Mouse (Mus musculus): ENCODE measurements around the gene Lhcgr. TPM values are rescaled to one million over a fixed set of nuclear protein-coding genes. Genes with fewer than 3 reads are reported as not detected.
A peak's percentile ranks its signal among the peaks of the same experiment; 100 is the strongest.

The Lhcgr gene
- polyA plus RNA-seq, 1 experiment from 2014 or later = 4.1 TPM

DNA sequence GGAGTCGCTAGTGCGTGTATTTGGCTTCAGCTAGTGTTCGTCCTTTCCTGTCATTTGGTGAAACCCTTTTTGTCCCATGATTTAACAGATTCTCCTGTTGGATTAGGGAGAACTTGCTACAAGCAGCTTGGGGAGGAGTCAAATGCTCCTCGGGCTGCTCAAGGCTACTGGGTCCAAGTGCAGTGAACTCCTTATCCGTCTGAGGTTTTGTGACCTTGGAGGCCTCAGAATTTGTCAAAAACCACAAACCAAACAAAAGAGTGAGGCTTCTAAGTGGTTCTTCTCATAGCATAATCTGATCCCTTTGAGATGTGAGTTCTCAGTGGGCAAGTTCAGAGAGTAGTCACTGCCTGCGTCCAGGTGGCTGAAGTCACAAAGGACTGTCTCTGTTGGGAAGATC is 36.0 kb downstream of the Lhcgr start:
- Histone ChIP-seq H3K36me3 (replicated peaks; ENCODE audit: control insufficient read depth, insufficient read depth) (no peaks in the 10 kb centered on the region), H3K4me2 (replicated peaks) (no peak overlapping the region), H3K27me3 (ENCODE audit: control insufficient read depth, insufficient read depth, low read length) (no peaks in the 10 kb centered on the region), H3K4me3 (replicated peaks; ENCODE audit: low read length) (no peak overlapping the region), H3K4me1 (replicated peaks; ENCODE audit: control insufficient read depth, insufficient read depth, low read length) (peaks cover 30% of the 10 kb centered on the region), H3K9ac (no peak overlapping the region), H3K9me3 (ENCODE audit: control insufficient read depth, low read length) (no peaks in the 10 kb centered on the region), H3K27ac (no peak overlapping the region)
- no peak for ATAC-seq (ENCODE audit: low FRiP score)
- 72% methylated on average over 6 of the region's 6 CpGs for WGBS
- no peak for DNase-seq (ENCODE audit: low spot score)

DNA sequence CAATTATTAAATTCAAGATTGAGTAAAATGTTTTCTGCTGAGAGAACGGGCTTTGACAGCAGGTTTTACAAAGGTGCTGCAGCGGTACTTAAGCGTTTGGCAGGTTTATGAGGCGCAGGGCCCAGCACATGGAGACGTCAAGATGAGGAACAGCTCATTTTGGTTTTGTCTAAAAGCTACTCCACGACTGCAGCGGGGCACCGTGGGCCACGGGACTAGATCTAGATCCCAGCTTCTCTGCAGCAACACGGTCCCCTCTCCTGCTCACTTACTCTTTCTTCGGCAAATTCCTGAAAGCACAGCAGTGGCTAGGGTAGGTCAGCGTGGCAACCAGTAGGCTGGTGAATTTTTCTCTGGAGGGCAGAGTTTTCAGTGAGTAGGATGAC is 38.3 kb downstream of the Lhcgr start:
- H3K27ac ChIP-seq = peak overlapping the region; percentile 39; the same call in 1 of the 2 replicates
- 41% methylated on average over 12 of the region's 12 CpGs for WGBS
- ATAC-seq (ENCODE audit: low FRiP score) = no peak

DNA sequence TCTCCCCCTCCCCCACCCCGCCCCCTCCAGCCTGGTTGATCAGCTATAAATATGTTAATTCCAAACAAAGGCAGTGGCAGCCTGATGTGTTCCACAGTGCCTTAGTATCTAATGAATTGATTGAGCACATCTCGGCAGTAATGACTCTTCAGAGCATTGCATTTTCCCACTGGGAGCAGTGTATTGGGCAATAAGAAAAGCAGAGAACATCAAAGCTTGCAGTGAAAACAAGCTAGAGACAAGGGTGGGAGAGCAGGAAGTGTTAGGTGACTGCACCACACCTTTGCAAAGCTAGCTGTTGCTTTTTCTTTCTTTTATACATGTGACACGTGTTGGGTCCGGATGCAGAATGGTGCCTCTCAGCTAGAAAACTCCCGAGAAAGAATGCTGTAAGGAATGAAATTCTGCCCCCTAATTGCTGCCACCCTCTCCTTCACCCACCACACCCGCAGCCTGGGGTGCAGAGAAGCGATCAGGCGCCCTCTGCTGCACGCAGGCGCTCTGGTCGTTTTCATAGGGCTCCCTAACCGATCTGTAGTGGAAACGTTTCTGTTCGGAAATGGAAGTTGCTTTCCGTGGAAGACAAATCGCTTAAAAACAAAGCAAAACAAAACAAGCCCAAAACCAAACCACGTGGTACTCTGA is 38.8 kb downstream of the Lhcgr start:
- WGBS = 8% methylated on average over 17 of the region's 17 CpGs
- peak overlapping the region; percentile 39; the same call in 1 of the 2 replicates for H3K27ac ChIP-seq

More for the DNA sequence above, 38.3 kb downstream of the Lhcgr start:
- Histone ChIP-seq H3K36me3 (replicated peaks; ENCODE audit: control insufficient read depth, insufficient read depth) (no peaks in the 10 kb centered on the region), H3K4me1 (replicated peaks; ENCODE audit: control insufficient read depth, insufficient read depth, low read length) (peaks cover 30% of the 10 kb centered on the region), H3K27me3 (ENCODE audit: control insufficient read depth, insufficient read depth, low read length) (no peaks in the 10 kb centered on the region), H3K9ac (no peak overlapping the region), H3K9me3 (ENCODE audit: control insufficient read depth, low read length) (no peaks in the 10 kb centered on the region), H3K4me3 (replicated peaks; ENCODE audit: low read length) (no peak overlapping the region), H3K4me2 (replicated peaks) (peak overlapping the region; percentile 29)
- DNase-seq (ENCODE audit: low spot score) = no peak

DNA sequence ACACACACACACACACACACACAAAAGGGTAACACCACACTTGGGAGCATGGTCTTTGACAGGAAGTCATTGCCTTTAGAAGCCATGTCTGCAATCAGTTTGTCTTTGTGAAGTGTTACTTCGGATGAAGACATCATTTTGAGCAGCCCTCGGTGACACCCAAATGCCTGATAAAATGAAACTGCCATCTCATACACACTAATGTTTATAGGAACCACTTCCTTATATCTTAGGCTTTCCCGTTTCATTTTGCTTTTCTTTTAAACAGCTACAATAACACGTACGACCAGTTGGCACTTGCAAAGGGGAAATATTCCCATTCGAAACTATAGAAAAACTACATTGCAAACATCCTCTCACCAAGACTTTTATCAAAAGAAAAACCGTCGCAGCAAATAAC is 42.1 kb downstream of the Lhcgr start:
- Histone ChIP-seq H3K4me2 (replicated peaks) (0 out of 2 replicates have a peak overlapping the region, but pooled peaks have one; percentile 21), H3K36me3 (replicated peaks; ENCODE audit: control insufficient read depth, insufficient read depth) (no peaks in the 10 kb centered on the region), H3K27me3 (ENCODE audit: control insufficient read depth, insufficient read depth, low read length) (no peaks in the 10 kb centered on the region), H3K27ac (no peak overlapping the region), H3K9me3 (ENCODE audit: control insufficient read depth, low read length) (no peaks in the 10 kb centered on the region), H3K4me3 (replicated peaks; ENCODE audit: low read length) (no peak overlapping the region), H3K9ac (no peak overlapping the region), H3K4me1 (replicated peaks; ENCODE audit: control insufficient read depth, insufficient read depth, low read length) (peaks cover 18% of the 10 kb centered on the region)
- ATAC-seq (ENCODE audit: low FRiP score) (no peak), DNase-seq (ENCODE audit: low spot score) (no peak)
- whole genome bisulfite sequencing = 55% methylated on average over 8 of the region's 8 CpGs

More for the DNA sequence above, 38.8 kb downstream of the Lhcgr start:
- H3K9ac ChIP-seq = no peak overlapping the region
- H3K27me3 ChIP-seq (ENCODE audit: control insufficient read depth, insufficient read depth, low read length) = no peaks in the 10 kb centered on the region
- peaks cover 28% of the 10 kb centered on the region for H3K4me1 ChIP-seq (replicated peaks; ENCODE audit: control insufficient read depth, insufficient read depth, low read length)
- H3K36me3 ChIP-seq (replicated peaks; ENCODE audit: control insufficient read depth, insufficient read depth) = no peaks in the 10 kb centered on the region
- no peak overlapping the region for H3K4me3 ChIP-seq (replicated peaks; ENCODE audit: low read length)
- DNase-seq (ENCODE audit: low spot score) = peak; percentile 72
- peak; percentile 70 for ATAC-seq (ENCODE audit: low FRiP score)
- peak overlapping the region; percentile 29 for H3K4me2 ChIP-seq (replicated peaks)
- H3K9me3 ChIP-seq (ENCODE audit: control insufficient read depth, low read length) = no peaks in the 10 kb centered on the region

DNA sequence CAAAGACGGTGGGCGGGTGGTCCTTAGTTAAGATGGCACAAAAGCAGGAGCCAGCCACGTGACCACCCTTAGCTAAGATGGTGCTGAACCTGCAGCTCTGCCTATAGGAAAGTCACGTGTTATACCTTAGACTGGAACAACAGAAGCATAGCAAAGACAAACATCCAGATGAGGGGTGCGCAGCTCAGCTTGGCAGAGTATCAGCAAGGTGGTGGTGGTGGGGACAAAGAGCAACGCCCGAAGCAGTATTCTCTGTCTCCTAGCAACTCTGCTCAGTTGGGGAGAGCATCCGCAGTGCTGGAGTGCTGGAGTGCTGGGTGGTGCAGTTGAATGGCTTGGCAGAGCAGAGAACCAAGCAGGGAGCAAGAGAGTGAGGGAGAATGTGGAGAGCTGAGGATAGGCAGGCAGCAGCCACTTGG is 85.5 kb downstream of the Lhcgr start:
- DNase-seq (ENCODE audit: low spot score) = no peak

DNA sequence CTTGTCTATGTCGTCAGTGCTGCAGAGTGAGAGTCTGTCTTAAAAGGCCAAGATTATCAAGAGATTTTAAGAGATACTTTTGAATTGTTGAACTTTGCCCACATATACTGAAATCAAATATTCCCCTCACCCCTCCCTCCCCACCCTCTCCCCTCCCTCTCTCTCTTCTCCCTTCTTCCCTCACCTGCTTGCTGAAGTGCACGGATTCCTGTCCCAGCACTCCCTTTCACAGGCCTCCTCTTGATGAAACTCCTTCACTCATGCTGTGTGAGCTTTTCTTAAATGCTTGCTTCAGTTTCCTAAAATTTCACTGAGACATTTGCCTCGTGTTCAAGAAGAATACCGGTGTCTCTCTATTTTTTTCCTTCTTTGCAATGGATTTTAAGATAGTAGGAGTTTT is 88.7 kb downstream of the Lhcgr start:
- 56% methylated on average over 4 of the region's 4 CpGs for WGBS
- Histone ChIP-seq H3K4me2 (replicated peaks) (no peak overlapping the region), H3K4me1 (replicated peaks; ENCODE audit: control insufficient read depth, insufficient read depth, low read length) (peaks cover 7% of the 10 kb centered on the region; the same call in 1 of the 2 replicates), H3K9me3 (ENCODE audit: control insufficient read depth, low read length) (no peaks in the 10 kb centered on the region), H3K36me3 (replicated peaks; ENCODE audit: control insufficient read depth, insufficient read depth) (no peaks in the 10 kb centered on the region), H3K9ac (no peak overlapping the region), H3K27me3 (ENCODE audit: control insufficient read depth, insufficient read depth, low read length) (no peaks in the 10 kb centered on the region), H3K27ac (no peak overlapping the region), H3K4me3 (replicated peaks; ENCODE audit: low read length) (no peak overlapping the region)
- ATAC-seq (ENCODE audit: low FRiP score) (no peak), DNase-seq (ENCODE audit: low spot score) (no peak)

More for the DNA sequence above, 85.5 kb downstream of the Lhcgr start:
- Histone ChIP-seq H3K4me1 (replicated peaks; ENCODE audit: control insufficient read depth, insufficient read depth, low read length) (peaks cover 7% of the 10 kb centered on the region; the same call in 1 of the 2 replicates), H3K27me3 (ENCODE audit: control insufficient read depth, insufficient read depth, low read length) (no peaks in the 10 kb centered on the region), H3K9me3 (ENCODE audit: control insufficient read depth, low read length) (no peaks in the 10 kb centered on the region), H3K4me2 (replicated peaks) (no peak overlapping the region), H3K36me3 (replicated peaks; ENCODE audit: control insufficient read depth, insufficient read depth) (no peaks in the 10 kb centered on the region), H3K4me3 (replicated peaks; ENCODE audit: low read length) (no peak overlapping the region), H3K27ac (no peak overlapping the region), H3K9ac (no peak overlapping the region)
- no peak; the same call in 1 of the 2 replicates for ATAC-seq (ENCODE audit: low FRiP score)
- WGBS = 12% methylated on average over 8 of the region's 8 CpGs

DNA sequence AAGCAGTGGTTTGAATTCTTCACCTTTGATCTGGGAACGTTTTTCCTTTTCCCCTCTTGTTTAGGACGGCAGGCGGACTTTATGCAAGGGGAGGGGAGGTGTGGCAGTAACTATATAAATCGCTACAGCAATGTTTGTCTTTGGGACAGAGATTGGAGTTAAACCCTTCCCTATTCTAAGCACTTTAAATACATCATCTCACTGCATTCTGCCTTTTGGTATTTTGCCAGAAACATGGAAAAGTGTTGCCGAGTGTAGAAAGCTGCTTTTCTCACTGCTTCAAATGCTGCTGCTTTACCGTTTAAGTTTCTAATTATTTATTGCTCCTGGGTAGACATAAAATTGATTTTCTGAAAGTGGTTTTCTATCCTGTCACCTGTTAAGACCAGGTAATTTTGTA is 89.4 kb downstream of the Lhcgr start:
- Histone ChIP-seq H3K9ac (no peak overlapping the region), H3K4me3 (replicated peaks; ENCODE audit: low read length) (no peak overlapping the region), H3K27ac (no peak overlapping the region), H3K27me3 (ENCODE audit: control insufficient read depth, insufficient read depth, low read length) (no peaks in the 10 kb centered on the region), H3K4me2 (replicated peaks) (no peak overlapping the region), H3K9me3 (ENCODE audit: control insufficient read depth, low read length) (no peaks in the 10 kb centered on the region), H3K4me1 (replicated peaks; ENCODE audit: control insufficient read depth, insufficient read depth, low read length) (peaks cover 7% of the 10 kb centered on the region; the same call in 1 of the 2 replicates), H3K36me3 (replicated peaks; ENCODE audit: control insufficient read depth, insufficient read depth) (no peaks in the 10 kb centered on the region)
- 35% methylated on average over 6 of the region's 6 CpGs for WGBS
- ATAC-seq (ENCODE audit: low FRiP score) (no peak), DNase-seq (ENCODE audit: low spot score) (no peak)

DNA sequence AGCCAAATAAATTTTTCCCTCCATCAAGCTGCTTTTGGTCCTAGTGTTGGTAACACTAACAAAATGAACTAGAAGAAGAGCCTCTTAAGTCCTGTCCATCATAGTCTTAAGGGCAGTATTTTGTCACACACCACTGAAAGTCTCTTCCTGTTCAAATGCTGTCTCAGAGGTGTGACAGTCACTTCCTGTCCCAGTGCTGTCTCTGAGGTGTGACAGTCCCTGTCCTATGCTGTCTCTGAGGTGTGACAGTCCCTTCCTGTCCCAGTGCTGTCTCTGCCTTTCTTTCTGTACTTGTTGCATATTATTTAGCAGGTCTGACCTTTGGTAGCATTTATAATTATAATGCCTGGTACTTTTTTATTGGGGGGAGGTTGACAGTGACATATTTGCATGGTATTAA is 90.9 kb downstream of the Lhcgr start:
- DNase-seq (ENCODE audit: low spot score) = no peak
- Histone ChIP-seq H3K27ac (no peak overlapping the region), H3K36me3 (replicated peaks; ENCODE audit: control insufficient read depth, insufficient read depth) (no peaks in the 10 kb centered on the region), H3K9ac (no peak overlapping the region), H3K27me3 (ENCODE audit: control insufficient read depth, insufficient read depth, low read length) (no peaks in the 10 kb centered on the region), H3K4me1 (replicated peaks; ENCODE audit: control insufficient read depth, insufficient read depth, low read length) (no peaks in the 10 kb centered on the region; the same call in 1 of the 2 replicates), H3K9me3 (ENCODE audit: control insufficient read depth, low read length) (no peaks in the 10 kb centered on the region), H3K4me3 (replicated peaks; ENCODE audit: low read length) (no peak overlapping the region), H3K4me2 (replicated peaks) (no peak overlapping the region)
- ATAC-seq (ENCODE audit: low FRiP score) = no peak

DNA sequence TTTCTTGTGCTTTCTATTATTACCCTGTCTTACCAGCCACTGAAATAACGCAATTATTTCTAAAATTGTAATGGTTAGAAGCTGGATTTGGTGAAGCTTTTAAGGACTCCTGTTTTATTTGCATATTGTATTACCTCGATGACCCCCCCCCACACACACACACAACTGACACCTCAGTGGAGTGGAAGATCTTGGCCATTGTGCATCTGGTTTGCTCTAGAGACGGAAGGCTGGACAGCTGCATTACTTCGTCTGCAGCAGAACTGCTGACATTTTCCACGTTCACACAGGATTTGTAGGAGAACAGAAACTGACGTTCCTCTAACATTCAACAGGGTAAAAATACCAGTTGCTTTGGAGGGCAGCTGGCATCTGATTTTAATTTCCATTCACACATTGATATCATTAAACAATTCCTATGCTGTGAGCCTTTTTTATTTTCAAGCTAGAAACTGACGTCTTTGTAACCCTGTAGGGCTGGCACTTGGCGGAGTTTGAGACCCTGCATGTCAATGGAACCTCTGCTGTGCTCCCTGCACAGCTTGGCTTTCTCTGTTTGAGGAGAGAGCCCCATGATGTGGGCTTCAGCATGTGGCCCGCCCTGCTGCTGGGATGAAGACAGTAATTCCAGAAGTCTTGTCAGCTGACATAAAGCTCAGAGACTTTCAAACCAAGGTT is 95.0 kb downstream of the Lhcgr start:
- Histone ChIP-seq H3K27ac (no peak overlapping the region), H3K9ac (no peak overlapping the region), H3K4me1 (replicated peaks; ENCODE audit: control insufficient read depth, insufficient read depth, low read length) (no peaks in the 10 kb centered on the region; the same call in 1 of the 2 replicates), H3K4me2 (replicated peaks) (no peak overlapping the region), H3K4me3 (replicated peaks; ENCODE audit: low read length) (no peak overlapping the region), H3K27me3 (ENCODE audit: control insufficient read depth, insufficient read depth, low read length) (no peaks in the 10 kb centered on the region), H3K36me3 (replicated peaks; ENCODE audit: control insufficient read depth, insufficient read depth) (no peaks in the 10 kb centered on the region), H3K9me3 (ENCODE audit: control insufficient read depth, low read length) (no peaks in the 10 kb centered on the region)
- ATAC-seq (ENCODE audit: low FRiP score) (peak; percentile 66; the same call in 1 of the 2 replicates), DNase-seq (ENCODE audit: low spot score) (no peak)
- 41% methylated on average over 9 of the region's 9 CpGs for WGBS

All from hindbrain, embryonic 14.5 days (tissue).